Mouse (Mus musculus) embryonic facial prominence, embryonic 11.5 days (tissue): ENCODE results near the gene Znrf4. TPM values are rescaled to one million over a fixed set of nuclear protein-coding genes. Genes with fewer than 3 reads are reported as not detected.

ENCODE experiments used
- ATAC-seq: fragments of 200-750 bp; cut with Nextera tagmentation; replicated peaks from 2 replicates; pipeline ENCODE4 v1.8.0; 2017; ENCODE audit warnings: low read depth; ENCODE audit not compliant: insufficient number of reproducible peaks, low FRiP score, low TSS enrichment
- DNase-seq: peaks from one replicate; pipeline ENCODE4 v3.0.0-alpha.2; 2015; ENCODE audit warnings: low spot score
- H3K27ac ChIP-seq: fragments of 300-500 bp; sonication (generic); replicated peaks from 2 replicates; pipeline ENCODE4 v1.5.1; 2014; ENCODE audit warnings: mild to moderate bottlenecking, low read depth, low read length, control low read depth
- H3K27me3 ChIP-seq: fragments of 300-500 bp; sonication (generic); 2 replicates; pipeline ENCODE4 v1.6.1; 2014; ENCODE audit warnings: mild to moderate bottlenecking, low read length, moderate library complexity, mixed read lengths; ENCODE audit not compliant: control insufficient read depth, insufficient read depth
- H3K36me3 ChIP-seq: fragments of 300-500 bp; sonication (generic); replicated peaks from 2 replicates; pipeline ENCODE4 v1.6.1; 2014; ENCODE audit warnings: low read depth, mild to moderate bottlenecking, low read length, moderate library complexity, mixed read lengths; ENCODE audit not compliant: control insufficient read depth, insufficient read depth
- H3K4me1 ChIP-seq: fragments of 300-500 bp; sonication (generic); 2 replicates; pipeline ENCODE4 v1.6.1; 2014; ENCODE audit warnings: low read length, mixed read lengths; ENCODE audit not compliant: control insufficient read depth, insufficient read depth
- H3K4me2 ChIP-seq: fragments of 300-500 bp; sonication (generic); 2 replicates; pipeline ENCODE4 v1.6.1; 2014; ENCODE audit warnings: low read depth, mild to moderate bottlenecking, control low read depth, low read length, moderate library complexity
- H3K4me3 ChIP-seq: fragments of 300-500 bp; sonication (generic); 2 replicates; pipeline ENCODE4 v1.5.1; 2014; ENCODE audit warnings: low read depth, low read length, control low read depth
- H3K9ac ChIP-seq: fragments of 300-500 bp; sonication (generic); replicated peaks from 2 replicates; pipeline ENCODE4 v1.6.1; 2014; ENCODE audit warnings: mild to moderate bottlenecking, control low read depth, low read length
- H3K9me3 ChIP-seq: fragments of 300-500 bp; sonication (generic); replicated peaks from 2 replicates; pipeline ENCODE4 v1.6.1; 2016; ENCODE audit warnings: mild to moderate bottlenecking, low read length, inconsistent platforms, mixed read lengths; ENCODE audit not compliant: control insufficient read depth
- WGBS: fragments of 180-500 bp; shearing (Covaris S2); extraction: QIAGEN DNeasy Blood & Tissue Kit; methylation state at CpG from one replicate; pipeline ENCODE4 v1.1.7; 2014; 5-methylcytosine and 5-hydroxymethylcytosine counted together
- polyA plus RNA-seq: library from polyadenylated mRNA; unstranded; fragments of >200 nt; fragmentation: Nextera tagmentation; extraction: Ambion mirVana; gene quantifications from 2 replicates; pipeline ENCODE4 v1.2.1, GENCODE M21; 2014

Znrf4 gene
- polyA plus RNA-seq, 1 experiment from 2014 or later: not detected

- no peak overlapping the region for H3K4me2 ChIP-seq
- H3K4me1 ChIP-seq: peaks cover 21% of the 10 kb centered on the region
- no peaks in the 10 kb centered on the region for H3K36me3 ChIP-seq
- no peak for ATAC-seq
- no peak overlapping the region for H3K9ac ChIP-seq
- no peak overlapping the region for H3K4me3 ChIP-seq
- 87% methylated on average over 9 of the region's 9 CpGs for WGBS
- no peak for DNase-seq
- H3K9me3 ChIP-seq: no peaks in the 10 kb centered on the region
- peaks cover 12% of the 10 kb centered on the region for H3K27me3 ChIP-seq
- H3K27ac ChIP-seq: no peak overlapping the region
Observed at GRCm38 (mm10) chr17:56468380-56468779, 43.9 kb downstream of the Znrf4 start.

DNA sequence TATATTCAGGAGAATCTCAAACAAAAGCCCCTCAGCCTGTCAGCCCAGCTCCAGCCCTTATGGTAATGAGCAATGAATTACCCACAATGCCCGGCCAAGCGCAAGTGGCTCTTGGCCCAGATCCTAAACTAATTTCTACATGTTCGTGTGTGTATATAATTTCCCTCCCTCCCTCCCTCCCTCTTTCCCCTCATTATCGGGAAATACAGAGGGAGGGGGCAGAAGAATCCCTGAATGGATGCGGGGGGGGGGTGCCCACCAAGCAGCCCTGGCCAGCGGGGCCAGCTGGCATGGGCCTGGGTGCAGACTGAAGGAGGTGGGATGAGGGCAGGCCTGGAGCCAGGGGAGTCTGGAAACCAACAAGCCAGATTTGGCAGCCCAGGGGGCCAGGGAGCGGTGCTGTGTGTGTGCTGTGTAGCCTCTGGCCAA, 44.8 kb downstream of the Znrf4 start:
- H3K4me2 ChIP-seq: no peak overlapping the region
- H3K36me3 ChIP-seq: no peaks in the 10 kb centered on the region
- H3K4me1 ChIP-seq: peaks cover 18% of the 10 kb centered on the region
- H3K27ac ChIP-seq: peak overlapping the region; percentile 62; the same call in 1 of the 2 replicates
- DNase-seq: no peak
- no peak overlapping the region for H3K9ac ChIP-seq
- H3K9me3 ChIP-seq: no peaks in the 10 kb centered on the region
- peaks cover 7% of the 10 kb centered on the region; the same call in 1 of the 2 replicates for H3K27me3 ChIP-seq
- WGBS: 63% methylated on average over 7 of the region's 7 CpGs
- no peak overlapping the region for H3K4me3 ChIP-seq
- no peak for ATAC-seq

- H3K4me1 ChIP-seq: peaks cover 16% of the 10 kb centered on the region
- H3K9me3 ChIP-seq: no peaks in the 10 kb centered on the region
- H3K36me3 ChIP-seq: no peaks in the 10 kb centered on the region
- no peak overlapping the region for H3K27ac ChIP-seq
- 0 out of 2 replicates have a peak, but pooled peaks cover 5% of the 10 kb centered on the region for H3K27me3 ChIP-seq
- ATAC-seq (no peak), DNase-seq (no peak)
- H3K9ac ChIP-seq: no peak overlapping the region
- WGBS: 80% methylated on average over 6 of the region's 6 CpGs
- H3K4me3 ChIP-seq: no peak overlapping the region
- no peak overlapping the region for H3K4me2 ChIP-seq
Observed at GRCm38 (mm10) chr17:56466747-56467146, 45.5 kb downstream of the Znrf4 start.

DNA sequence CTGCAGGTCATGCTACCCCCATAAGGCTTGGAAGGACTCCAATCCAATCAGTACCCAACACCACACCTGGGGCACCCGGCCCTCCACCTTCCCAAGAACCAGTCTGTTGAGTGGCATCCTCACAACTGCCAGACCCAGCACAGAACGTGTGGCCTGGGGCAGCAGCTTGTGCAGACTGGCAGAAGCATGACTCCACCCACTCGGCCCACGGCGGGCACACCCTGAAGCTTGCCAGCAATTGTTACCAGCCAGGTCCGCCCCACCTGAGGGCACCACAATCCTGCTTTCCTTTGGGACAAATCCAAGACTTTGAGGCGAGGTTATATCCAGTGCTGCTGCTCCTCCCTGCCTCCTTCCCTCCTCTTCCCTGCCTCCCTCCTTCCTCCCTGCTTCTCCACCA, 47.4 kb downstream of the Znrf4 start:
- no peak overlapping the region for H3K4me3 ChIP-seq
- no peak overlapping the region for H3K4me2 ChIP-seq
- 83% methylated on average over 7 of the region's 7 CpGs for WGBS
- peaks cover 12% of the 10 kb centered on the region for H3K4me1 ChIP-seq
- H3K9ac ChIP-seq: no peak overlapping the region
- H3K27me3 ChIP-seq: no peaks in the 10 kb centered on the region
- no peaks in the 10 kb centered on the region for H3K9me3 ChIP-seq
- H3K36me3 ChIP-seq: no peaks in the 10 kb centered on the region
- H3K27ac ChIP-seq: no peak overlapping the region
- DNase-seq (no peak), ATAC-seq (no peak)

- ATAC-seq: no peak
Observed at GRCm38 (mm10) chr17:56464345-56464744, 47.9 kb downstream of the Znrf4 start.

GRCm38 (mm10) chr17:56463500-56463899, 48.7 kb downstream of the Znrf4 start:
- no peak for ATAC-seq
- Histone ChIP-seq H3K9ac (no peak overlapping the region; the same call in 1 of the 2 replicates), H3K4me3 (no peak overlapping the region), H3K4me2 (no peak overlapping the region; the same call in 1 of the 2 replicates), H3K27me3 (no peaks in the 10 kb centered on the region), H3K36me3 (no peaks in the 10 kb centered on the region), H3K27ac (peak overlapping the region; percentile 94), H3K4me1 (peaks cover 11% of the 10 kb centered on the region), H3K9me3 (no peaks in the 10 kb centered on the region)
- no peak for DNase-seq
- 37% methylated on average over 1 of the region's 1 CpGs for WGBS

More at GRCm38 (mm10) chr17:56464345-56464744, 47.9 kb downstream of the Znrf4 start:
- Histone ChIP-seq H3K27ac (no peak overlapping the region), H3K9me3 (no peaks in the 10 kb centered on the region), H3K4me3 (no peak overlapping the region), H3K36me3 (no peaks in the 10 kb centered on the region), H3K4me1 (peaks cover 11% of the 10 kb centered on the region), H3K4me2 (no peak overlapping the region), H3K9ac (no peak overlapping the region), H3K27me3 (no peaks in the 10 kb centered on the region)
- no peak for DNase-seq
- 94% methylated on average over 2 of the region's 2 CpGs for WGBS

- peak overlapping the region; percentile 87 for H3K4me2 ChIP-seq
- H3K27ac ChIP-seq: peak overlapping the region; percentile 94
- H3K36me3 ChIP-seq: no peaks in the 10 kb centered on the region
- H3K9ac ChIP-seq: no peak overlapping the region; the same call in none of the 2 replicates
- peak; percentile 90 for DNase-seq
- H3K4me3 ChIP-seq: peak overlapping the region; percentile 67
- ATAC-seq: no peak
- 2% methylated on average over 17 of the region's 17 CpGs for WGBS
- H3K27me3 ChIP-seq: no peaks in the 10 kb centered on the region
- H3K9me3 ChIP-seq: no peaks in the 10 kb centered on the region
- peaks cover 11% of the 10 kb centered on the region for H3K4me1 ChIP-seq
Observed at GRCm38 (mm10) chr17:56462835-56463455, 49.3 kb downstream of the Znrf4 start.
